ENCODE assay signal across 9 mouse cellular contexts in the genomic region with DNA sequence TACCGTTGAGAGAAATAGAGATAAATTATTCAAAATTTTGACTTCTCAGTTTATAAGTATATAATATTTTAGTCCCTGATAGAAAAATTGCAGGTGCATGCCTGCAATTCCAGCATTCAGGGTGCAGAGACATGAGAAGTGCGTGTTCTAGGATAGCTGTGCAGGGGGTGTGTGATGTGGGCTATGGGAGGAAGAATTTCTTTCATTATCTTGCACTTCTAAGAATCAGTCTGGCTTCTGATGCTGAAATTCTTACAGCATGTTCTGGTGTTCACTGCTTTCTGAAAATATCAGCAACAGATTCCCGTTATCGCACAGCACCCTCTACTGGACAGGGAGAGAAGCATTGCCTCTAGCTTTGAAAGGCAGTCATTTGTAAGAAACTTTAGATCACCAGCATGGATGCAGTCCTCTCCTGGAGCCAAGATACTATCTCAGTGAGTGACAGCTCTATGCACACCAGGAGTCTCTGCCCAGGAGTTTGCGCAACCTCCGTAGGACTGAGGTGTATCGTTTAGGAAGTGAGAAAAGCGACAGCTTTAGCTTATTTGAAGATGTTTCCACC.
DNase-seq lines count a peak whose midpoint lies in the region; ATAC-seq and TF ChIP-seq lines count a peak whose summit lies in the region.
"Had no signal": no experiment of that assay in that cellular context is flagged by ENCODE, and none has a peak within 500 bp of the region (broad histone marks: within the 10 kb centered on the region; RNA-seq: fewer than 3 reads in every experiment).

No protein-coding gene starts in this region.

- no peaks in the 10 kb centered on the region for H3K27me3 ChIP-seq in forebrain, postnatal 0 days (ENCODE audit: insufficient read depth, low read length)
- H3K27me3 ChIP-seq in midbrain, embryonic 15.5 days (replicated peaks): no peaks in the 10 kb centered on the region
- H3K27me3 ChIP-seq: embryonic facial prominence, embryonic 13.5 days had no signal

- H3K27ac ChIP-seq in forebrain, postnatal 0 days (ENCODE audit: low read depth, low read length): no peak overlapping the region
- no peak overlapping the region for H3K27ac ChIP-seq in midbrain, embryonic 15.5 days
- H3K27ac ChIP-seq: embryonic facial prominence, embryonic 13.5 days had no signal

- WGBS in forebrain, postnatal 0 days: 24% methylated on average over 8 of the region's 8 CpGs
- WGBS in midbrain, embryonic 15.5 days: 25% methylated on average over 8 of the region's 8 CpGs

- no peak overlapping the region for H3K9ac ChIP-seq in forebrain, postnatal 0 days
- no peak overlapping the region for H3K9ac ChIP-seq in midbrain, embryonic 15.5 days
- H3K9ac ChIP-seq: embryonic facial prominence, embryonic 13.5 days had no signal

- peak; percentile 88 for TF ChIP-seq CTCF in forebrain, postnatal 0 days (IDR thresholded peaks at IDR 0.05; ENCODE audit: low read depth)

- peak; percentile 3 for DNase-seq in ovary, postnatal 10 days (ENCODE audit: low spot score)
- no peak for DNase-seq in ovary, adult 18-20 months (ENCODE audit: low spot score)
- peak; percentile 63 for DNase-seq in cerebellum, adult 18-20 months
- DNase-seq in forebrain, postnatal 0 days: peak; percentile 82
- DNase-seq in induced T-regulatory cell, adult 2 months (ENCODE audit: low read depth): peak; percentile 74
- DNase-seq in left cerebral cortex, postnatal 14 days (ENCODE audit: low spot score in 2 of 2): peak; percentile 58 to 67
- DNase-seq in spleen, postnatal 4 days (ENCODE audit: low spot score in 2 of 2): peak; percentile 43 to 75

- H3K9me3 ChIP-seq in forebrain, postnatal 0 days (ENCODE audit: low read length): no peaks in the 10 kb centered on the region
- H3K9me3 ChIP-seq in midbrain, embryonic 15.5 days: no peaks in the 10 kb centered on the region
- H3K9me3 ChIP-seq: embryonic facial prominence, embryonic 13.5 days had no signal

- H3K4me2 ChIP-seq in forebrain, postnatal 0 days (ENCODE audit: low read depth): no peak overlapping the region
- H3K4me2 ChIP-seq in midbrain, embryonic 15.5 days: no peak overlapping the region
- H3K4me2 ChIP-seq: embryonic facial prominence, embryonic 13.5 days had no signal

- no peaks in the 10 kb centered on the region for H3K36me3 ChIP-seq in forebrain, postnatal 0 days (ENCODE audit: insufficient read depth)
- no peaks in the 10 kb centered on the region for H3K36me3 ChIP-seq in midbrain, embryonic 15.5 days (replicated peaks)
- H3K36me3 ChIP-seq: embryonic facial prominence, embryonic 13.5 days had no signal

- intact Hi-C loops in left cerebral cortex, postnatal 14 days (cut with DNase I): loop anchor here (5.0 kb wide), 2 partner anchors 223 to 407 kb away; no protein-coding TSS in a partner anchor

- no peaks in the 10 kb centered on the region for H3K4me1 ChIP-seq in forebrain, postnatal 0 days (ENCODE audit: insufficient read depth)
- H3K4me1 ChIP-seq in midbrain, embryonic 15.5 days: no peaks in the 10 kb centered on the region
- H3K4me1 ChIP-seq: embryonic facial prominence, embryonic 13.5 days had no signal

- ATAC-seq in forebrain, postnatal 0 days: peak; percentile 65
- 0 out of 2 replicates have a peak, but pooled peaks have one; percentile 60 for ATAC-seq in midbrain, embryonic 15.5 days (replicated peaks)

- H3K4me3 ChIP-seq in forebrain, postnatal 0 days (ENCODE audit: low read depth, low read length): no peak overlapping the region
- H3K4me3 ChIP-seq in midbrain, embryonic 15.5 days: no peak overlapping the region
- H3K4me3 ChIP-seq: embryonic facial prominence, embryonic 13.5 days had no signal
